Mouse (Mus musculus) limb, embryonic 13.5 days (tissue): ENCODE results near the gene Bco1. TPM values are rescaled to one million over a fixed set of nuclear protein-coding genes. Genes with fewer than 3 reads are reported as not detected.

Experiments
- ATAC-seq: fragments of 200-750 bp; cut with Nextera tagmentation; 2 replicates; pipeline ENCODE4 v1.8.0; 2017; ENCODE audit warnings: low read depth, moderate number of reproducible peaks, moderate TSS enrichment; ENCODE audit not compliant: low FRiP score
- H3K27ac ChIP-seq: fragments of 300-500 bp; sonication (generic); 2 replicates; pipeline ENCODE4 v1.5.1; 2015; ENCODE audit warnings: inconsistent platforms, mild to moderate bottlenecking, moderate library complexity
- H3K27me3 ChIP-seq: fragments of 300-500 bp; sonication (generic); 2 replicates; pipeline ENCODE4 v1.6.1; 2015; ENCODE audit warnings: mild to moderate bottlenecking, inconsistent platforms
- H3K36me3 ChIP-seq: fragments of 300-500 bp; sonication (generic); 2 replicates; pipeline ENCODE4 v1.6.1; 2015; ENCODE audit warnings: inconsistent platforms, mild to moderate bottlenecking, moderate library complexity
- H3K4me1 ChIP-seq: fragments of 300-500 bp; sonication (generic); 2 replicates; pipeline ENCODE4 v1.6.1; 2015; ENCODE audit warnings: inconsistent platforms
- H3K4me2 ChIP-seq: fragments of 300-500 bp; sonication (generic); replicated peaks from 2 replicates; pipeline ENCODE4 v1.6.1; 2015; ENCODE audit warnings: inconsistent platforms, mild to moderate bottlenecking, moderate library complexity
- H3K4me3 ChIP-seq: fragments of 300-500 bp; sonication (generic); 2 replicates; pipeline ENCODE4 v1.5.1; 2015; ENCODE audit warnings: moderate library complexity, mild to moderate bottlenecking, inconsistent platforms
- H3K9ac ChIP-seq: fragments of 300-500 bp; sonication (generic); 2 replicates; pipeline ENCODE4 v1.6.1; 2015; ENCODE audit warnings: mild to moderate bottlenecking, inconsistent platforms
- H3K9me3 ChIP-seq: fragments of 300-500 bp; sonication (generic); 2 replicates; pipeline ENCODE4 v1.6.1; 2016; ENCODE audit warnings: inconsistent platforms
- whole genome bisulfite sequencing: fragments of 180-500 bp; shearing (Covaris S2); methylation state at CpG from one replicate; pipeline ENCODE4 v1.1.7; 2015; 5-methylcytosine and 5-hydroxymethylcytosine counted together
- polyA plus RNA-seq: library from polyadenylated mRNA; unstranded; fragments of >200 nt; fragmentation: Nextera tagmentation; extraction: Ambion mirVana; gene quantifications from 2 replicates; pipeline ENCODE4 v1.2.1, GENCODE M21; 2015

The Bco1 gene
- polyA plus RNA-seq, 1 experiment from 2014 or later, result 0.70 TPM

- no peak overlapping the region for H3K4me3 ChIP-seq
- H3K4me1 ChIP-seq, result peaks cover 4% of the 10 kb centered on the region; the same call in 1 of the 2 replicates
- H3K4me2 ChIP-seq, result no peak overlapping the region
- 85% methylated on average over 7 of the region's 7 CpGs for WGBS
- H3K27me3 ChIP-seq, result no peaks in the 10 kb centered on the region
- H3K27ac ChIP-seq, result no peak overlapping the region
- no peak for ATAC-seq
- no peaks in the 10 kb centered on the region for H3K9me3 ChIP-seq
- no peak overlapping the region for H3K9ac ChIP-seq
- peaks cover 16% of the 10 kb centered on the region for H3K36me3 ChIP-seq
Observed at GRCm38 (mm10) chr8:117177236-117177635, 81.6 kb downstream of the Bco1 start.

- Histone ChIP-seq H3K36me3 (peaks cover 19% of the 10 kb centered on the region), H3K9me3 (no peaks in the 10 kb centered on the region), H3K4me1 (no peaks in the 10 kb centered on the region), H3K27me3 (no peaks in the 10 kb centered on the region), H3K9ac (no peak overlapping the region), H3K4me2 (no peak overlapping the region), H3K27ac (no peak overlapping the region), H3K4me3 (no peak overlapping the region)
- no peak for ATAC-seq
- 86% methylated on average over 2 of the region's 2 CpGs for WGBS
Observed at GRCm38 (mm10) chr8:117178039-117178438, 82.4 kb downstream of the Bco1 start.

- 88% methylated on average over 6 of the region's 6 CpGs for WGBS
- Histone ChIP-seq H3K9ac (no peak overlapping the region), H3K4me1 (no peaks in the 10 kb centered on the region), H3K36me3 (peaks cover 23% of the 10 kb centered on the region), H3K4me2 (no peak overlapping the region), H3K4me3 (no peak overlapping the region), H3K27ac (no peak overlapping the region), H3K27me3 (no peaks in the 10 kb centered on the region), H3K9me3 (no peaks in the 10 kb centered on the region)
- ATAC-seq, result no peak
Observed at GRCm38 (mm10) chr8:117178676-117179075, 83.0 kb downstream of the Bco1 start.

GRCm38 (mm10) chr8:117182746-117183145, 87.1 kb downstream of the Bco1 start:
- no peak for ATAC-seq
- H3K4me1 ChIP-seq, result no peaks in the 10 kb centered on the region
- H3K4me3 ChIP-seq, result no peak overlapping the region
- no peaks in the 10 kb centered on the region for H3K9me3 ChIP-seq
- H3K36me3 ChIP-seq, result peaks cover 44% of the 10 kb centered on the region
- WGBS, result 95% methylated on average over 4 of the region's 4 CpGs
- no peak overlapping the region for H3K9ac ChIP-seq
- H3K27me3 ChIP-seq, result no peaks in the 10 kb centered on the region
- H3K27ac ChIP-seq, result no peak overlapping the region
- H3K4me2 ChIP-seq, result no peak overlapping the region

Other genes with a start within 250 kb of the Bco1 start
- 74.5 and 75.4 TPM in 2 replicates for gene Cmc2, start 174.4 kb upstream of the Bco1 start, polyA plus RNA-seq
- 40.2 and 41.5 TPM in 2 replicates for gene Cenpn, start 174.1 kb upstream of the Bco1 start, polyA plus RNA-seq
- 9.4 and 9.5 TPM in 2 replicates for gene Atmin, start 152.5 kb upstream of the Bco1 start, polyA plus RNA-seq
- gene 1700030J22Rik, start 116.9 kb upstream of the Bco1 start, polyA plus RNA-seq, result 2.0 and 2.6 TPM in 2 replicates
- gene Gcsh, start 102.3 kb upstream of the Bco1 start, polyA plus RNA-seq, result 124 and 130 TPM in 2 replicates
- 0.06 TPM in 1 of 2 replicates, not detected in the other for gene Pkd1l2, start 13.4 kb upstream of the Bco1 start, polyA plus RNA-seq
- gene Gan, start 62.3 kb downstream of the Bco1 start, polyA plus RNA-seq, result 2.7 and 2.8 TPM in 2 replicates
- gene Cmip, start 161.2 kb downstream of the Bco1 start, polyA plus RNA-seq, result 13.9 and 14.3 TPM in 2 replicates